Mouse (Mus musculus): ENCODE results near the gene Erbb2.
"Not testable (repeated sequence)": the region's sequence is repeated elsewhere in the genome, so short reads cannot be mapped to it uniquely, and the experiment has no call there.

Erbb2 gene

GRCm38 (mm10) chr11:98412273-98412796 is at the start of gene Erbb2:
TSS of gene Erbb2 (plus strand) at chr11:98412470.
- DNase-seq, result peak; percentile 91

- no peak for DNase-seq
These were observed 48.5 kb upstream of the Erbb2 start for GRCm38 (mm10) chr11:98363817-98364216.

DNA sequence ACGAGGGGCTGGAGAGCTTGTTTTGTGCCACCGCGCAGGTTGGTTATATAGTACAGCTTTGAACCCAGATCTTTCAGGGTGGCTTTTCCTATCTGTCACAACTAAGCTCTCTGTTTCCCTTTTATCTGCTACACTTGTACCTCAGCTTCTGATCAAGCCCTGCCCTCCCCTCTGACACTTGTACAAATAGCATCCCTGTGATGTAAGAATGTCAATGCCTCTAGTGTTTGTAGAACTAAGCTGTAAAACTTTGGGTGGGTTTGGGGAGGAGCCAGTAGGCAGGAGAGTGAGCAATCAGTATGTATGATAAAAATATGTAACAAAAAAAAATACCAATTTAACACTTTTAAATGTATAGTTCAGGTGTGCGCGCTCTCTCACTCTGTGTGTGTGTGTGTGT is 47.9 kb upstream of the Erbb2 start:
- DNase-seq, result no peak

DNA sequence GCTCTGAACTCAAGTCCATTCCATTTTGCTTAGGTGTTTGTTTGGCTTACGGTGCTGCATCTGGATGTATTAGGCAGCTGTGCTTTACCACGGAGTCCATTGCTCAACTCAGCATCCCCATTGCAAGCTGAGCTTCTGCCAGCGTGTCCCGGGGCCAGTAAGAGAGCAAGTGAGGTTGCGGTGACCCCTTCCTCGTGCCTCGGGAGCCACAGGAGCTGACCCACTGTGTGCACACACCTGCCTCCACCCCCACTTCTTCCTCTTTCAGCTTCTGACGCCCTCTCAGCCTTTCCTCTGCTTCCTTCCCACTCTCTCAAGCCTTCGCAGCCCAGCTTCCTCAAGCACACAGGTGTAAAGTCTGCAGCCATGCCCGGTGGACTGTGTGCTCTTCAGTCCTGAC is 46.0 kb upstream of the Erbb2 start:
- DNase-seq, result no peak

DNA sequence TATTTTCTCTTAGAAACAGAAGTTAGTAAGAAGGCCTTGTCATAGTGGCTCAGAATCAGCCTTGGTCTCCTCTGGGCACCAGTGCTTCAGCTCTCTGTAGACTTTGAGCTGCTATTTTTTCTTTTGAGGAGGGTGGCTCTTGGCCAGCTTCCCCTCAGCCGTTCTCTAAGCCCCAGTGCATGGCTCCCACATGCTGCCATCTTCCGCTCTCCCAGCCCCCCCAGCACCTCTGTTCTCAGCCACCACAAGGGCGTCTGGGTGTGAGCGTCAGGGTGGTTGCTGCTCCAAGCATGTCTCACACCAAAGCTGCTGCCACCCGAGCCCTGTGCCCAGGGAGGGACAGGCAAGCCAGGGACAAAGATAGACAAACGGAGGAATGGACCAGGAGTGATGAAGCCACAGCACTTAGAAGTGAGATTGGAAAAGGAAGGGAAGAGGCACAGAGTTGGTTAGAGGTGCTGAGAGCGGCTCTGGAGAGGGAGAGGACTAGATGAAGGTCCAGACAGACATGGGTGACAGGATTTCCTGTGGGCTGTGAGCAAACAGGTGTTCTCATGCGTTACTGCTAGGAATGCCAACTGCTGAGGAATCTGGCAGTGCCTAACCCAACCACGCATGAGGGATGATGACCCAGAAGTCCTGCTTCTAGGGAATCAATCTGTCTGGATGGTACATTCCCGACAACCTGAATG is 45.0 kb upstream of the Erbb2 start:
- no peak for DNase-seq

DNA sequence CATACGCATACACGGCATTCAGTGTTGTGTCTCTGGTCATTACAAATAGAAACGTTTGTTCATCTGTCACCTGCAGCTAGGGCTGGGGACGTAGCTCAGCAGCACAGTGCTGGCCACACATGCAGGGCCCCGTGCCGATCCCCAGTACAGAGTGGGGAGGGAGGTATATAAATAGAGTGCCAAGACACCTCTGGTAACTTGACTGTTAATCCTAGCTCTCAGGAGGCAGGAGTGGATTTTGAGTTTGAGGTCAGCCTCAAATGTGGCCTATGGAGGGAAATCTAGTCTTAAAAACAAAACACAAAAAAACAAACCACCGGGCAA is 44.4 kb upstream of the Erbb2 start:
- no peak for DNase-seq

DNA sequence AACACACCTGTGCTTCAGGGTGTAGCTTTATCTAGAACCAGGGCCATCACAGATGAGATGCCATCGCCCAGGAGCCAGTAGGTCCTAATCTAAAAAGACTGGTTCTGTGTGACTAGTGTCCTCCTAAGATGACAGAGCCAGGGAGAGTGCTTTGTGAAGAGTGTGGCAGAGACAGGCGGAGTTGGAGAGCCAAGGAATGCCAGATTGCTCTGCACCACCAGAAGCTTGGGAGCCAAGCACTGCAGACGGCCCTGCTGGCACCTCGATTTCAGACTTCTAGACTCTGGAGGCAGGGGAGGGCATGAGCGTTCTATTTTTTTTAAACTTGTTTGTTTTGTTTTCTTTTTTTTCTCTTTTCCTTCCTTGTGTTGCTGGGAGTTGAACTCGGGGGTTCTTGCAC is 42.9 kb upstream of the Erbb2 start:
- DNase-seq, result no peak

DNA sequence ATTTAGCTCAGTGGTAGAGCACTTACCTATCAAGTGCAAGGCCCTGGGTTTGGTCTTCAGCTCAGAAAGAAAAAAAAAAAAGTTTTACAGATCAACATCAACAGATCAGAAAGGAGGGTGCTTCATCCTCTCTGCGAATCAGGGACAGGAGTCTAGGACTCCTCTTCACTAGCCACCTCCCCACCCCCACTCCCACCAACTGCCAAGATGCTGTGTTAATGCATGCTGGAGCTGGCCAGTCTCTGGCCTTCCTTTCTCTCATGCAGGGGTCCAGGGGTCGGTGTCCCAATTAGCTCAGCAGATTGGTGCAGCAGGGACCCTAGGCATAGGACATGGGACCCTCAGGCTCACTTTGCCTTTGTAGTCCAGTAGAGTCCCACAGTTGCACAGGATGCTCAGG is 41.7 kb upstream of the Erbb2 start:
- DNase-seq, result no peak

- peak; percentile 57 for DNase-seq
These were observed 40.6 kb upstream of the Erbb2 start for GRCm38 (mm10) chr11:98371556-98372240.

DNA sequence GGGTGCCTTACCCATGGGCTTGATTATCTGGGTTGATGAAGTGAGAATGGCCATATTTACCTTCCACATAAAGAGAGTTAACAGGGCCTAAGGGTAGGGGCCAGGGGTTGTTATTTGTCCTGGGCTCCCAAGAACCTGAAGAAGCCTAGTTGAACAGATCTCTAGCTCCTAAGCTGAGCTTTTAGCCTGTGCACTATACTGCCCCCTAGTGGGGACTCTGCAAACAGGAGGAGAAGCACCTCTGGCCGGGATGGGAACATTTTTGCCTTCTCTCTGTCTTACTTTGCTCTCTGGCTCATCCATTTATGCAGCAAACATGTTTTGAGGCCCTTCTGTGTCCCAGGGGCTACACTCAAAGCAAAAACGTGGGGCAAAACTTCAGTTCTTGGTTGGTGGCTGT is 39.9 kb upstream of the Erbb2 start:
- DNase-seq, result peak; percentile 85

GRCm38 (mm10) chr11:98373244-98373643 is 39.0 kb upstream of the Erbb2 start:
- no peak for DNase-seq

GRCm38 (mm10) chr11:98374266-98374665 is 38.0 kb upstream of the Erbb2 start:
- no peak for DNase-seq

DNA sequence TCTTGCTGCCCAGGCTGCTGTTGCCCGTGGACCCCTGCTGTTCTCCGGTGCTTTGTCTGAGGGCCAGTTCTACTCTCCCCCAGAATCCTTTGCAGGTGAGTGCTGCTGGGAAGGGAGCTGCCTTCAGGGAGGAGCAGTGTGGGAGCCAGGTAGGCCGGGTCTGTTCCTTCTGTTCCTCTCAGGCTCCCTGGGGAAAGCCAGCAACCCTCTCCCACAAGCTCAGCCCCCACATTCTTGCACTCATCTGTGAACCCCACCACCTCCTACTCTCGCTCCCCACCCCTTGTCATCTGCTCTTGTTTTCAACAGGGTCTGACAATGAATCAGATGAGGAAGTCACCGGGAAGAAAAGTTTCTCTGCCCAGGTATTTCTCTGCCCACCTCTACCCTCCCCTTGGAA is 35.5 kb upstream of the Erbb2 start:
- DNase-seq, result no peak

GRCm38 (mm10) chr11:98377787-98378186 is 34.5 kb upstream of the Erbb2 start:
- no peak for DNase-seq

DNA sequence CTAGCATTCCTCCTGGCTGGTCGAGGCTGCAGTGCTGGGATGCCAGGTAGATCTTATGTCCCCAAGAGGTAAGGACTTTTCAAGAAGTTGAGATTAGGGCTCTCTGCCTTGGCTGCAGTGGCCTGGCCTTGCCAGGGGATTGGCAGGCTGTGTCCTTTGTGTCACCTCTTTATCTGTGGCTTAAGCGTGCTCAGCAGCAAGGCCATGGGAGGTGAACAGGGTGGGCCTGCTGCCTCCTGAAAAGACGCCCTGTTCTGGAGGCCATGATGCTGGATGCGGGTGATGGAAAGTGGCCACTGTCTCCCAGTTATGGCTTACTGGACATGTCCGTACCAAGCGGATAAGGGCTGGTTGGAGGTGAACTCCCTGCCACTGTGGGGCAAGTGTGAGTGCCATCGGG is 32.9 kb upstream of the Erbb2 start:
- DNase-seq, result no peak

- DNase-seq, result no peak
These were observed 32.2 kb upstream of the Erbb2 start for GRCm38 (mm10) chr11:98380106-98380505.

DNA sequence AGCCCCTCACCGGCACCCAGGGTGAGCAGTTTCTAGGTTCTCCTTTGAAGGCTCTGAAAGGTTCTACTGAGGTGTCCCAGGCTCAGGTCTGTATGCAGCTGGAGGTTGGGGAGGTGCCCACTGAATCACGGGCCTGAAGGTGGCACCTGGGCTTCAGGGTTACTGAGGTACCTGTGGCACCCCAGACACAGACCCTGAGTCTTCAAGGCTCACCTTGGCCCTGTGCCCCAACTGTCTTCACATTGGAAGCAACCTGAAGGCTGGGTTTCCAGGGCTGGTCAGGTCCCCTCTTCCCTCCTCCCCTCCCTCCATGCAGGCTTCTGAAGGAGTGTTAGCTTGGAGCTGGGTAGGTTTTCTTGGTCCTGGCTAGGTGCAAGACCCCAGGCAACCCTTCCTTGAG is 30.6 kb upstream of the Erbb2 start:
- no peak for DNase-seq

GRCm38 (mm10) chr11:98382405-98382804 is 29.9 kb upstream of the Erbb2 start:
- DNase-seq, result not testable (repeated sequence)

GRCm38 (mm10) chr11:98383261-98384030 is 28.8 kb upstream of the Erbb2 start, which contains the start of gene Tcap:
TSS of gene Tcap (plus strand) at chr11:98383811.
- DNase-seq, result no peak

GRCm38 (mm10) chr11:98384216-98384615 is 28.1 kb upstream of the Erbb2 start:
- no peak for DNase-seq

GRCm38 (mm10) chr11:98384721-98385637 is 27.3 kb upstream of the Erbb2 start:
- no peak for DNase-seq
